Mouse (Mus musculus) hindbrain, postnatal 0 days (tissue): ENCODE results near the gene Sult2b1. TPM values are rescaled to one million over a fixed set of nuclear protein-coding genes. Genes with fewer than 3 reads are reported as not detected.

Experiments used
- ATAC-seq: fragments of 200-750 bp; cut with Nextera tagmentation; 2 replicates; pipeline ENCODE4 v1.8.0; 2017; ENCODE audit warnings: mild to moderate bottlenecking, moderate TSS enrichment, moderate library complexity
- DNase-seq: peaks from one replicate; pipeline ENCODE4 v3.0.0-alpha.2; 2015; ENCODE audit warnings: low spot score
- H3K27ac ChIP-seq: fragments of 300-500 bp; sonication (generic); 2 replicates; pipeline ENCODE4 v1.5.1; 2014; ENCODE audit warnings: mild to moderate bottlenecking
- H3K27me3 ChIP-seq: fragments of 300-500 bp; sonication (generic); 2 replicates; pipeline ENCODE4 v1.6.1; 2014; ENCODE audit warnings: low read length, mixed read lengths; ENCODE audit not compliant: insufficient read depth
- H3K36me3 ChIP-seq: fragments of 300-500 bp; sonication (generic); 2 replicates; pipeline ENCODE4 v1.6.1; 2014; ENCODE audit warnings: low read length, mixed read lengths; ENCODE audit not compliant: insufficient read depth
- H3K4me1 ChIP-seq: fragments of 300-500 bp; sonication (generic); 2 replicates; pipeline ENCODE4 v1.6.1; 2014; ENCODE audit warnings: antibody characterized with exemption, low read length, mixed read lengths; ENCODE audit not compliant: insufficient read depth
- H3K4me2 ChIP-seq: fragments of 300-500 bp; sonication (generic); 2 replicates; pipeline ENCODE4 v1.6.1; 2014; ENCODE audit warnings: low read depth, mild to moderate bottlenecking, low read length, moderate library complexity, mixed read lengths
- H3K4me3 ChIP-seq: fragments of 300-500 bp; sonication (generic); 2 replicates; pipeline ENCODE4 v1.5.1; 2014; ENCODE audit warnings: low read length
- H3K9ac ChIP-seq: fragments of 300-500 bp; sonication (generic); replicated peaks from 2 replicates; pipeline ENCODE4 v1.6.1; 2014; ENCODE audit warnings: mild to moderate bottlenecking, low read length, moderate library complexity, mixed read lengths
- H3K9me3 ChIP-seq: fragments of 300-500 bp; sonication (generic); 2 replicates; pipeline ENCODE4 v1.6.1; 2016; ENCODE audit warnings: low read length, mixed read lengths
- CTCF ChIP-seq: IDR thresholded peaks from 2 replicates; pipeline ENCODE4 v1.5.1; 2016; ENCODE audit warnings: antibody characterized with exemption, control low read depth, low read depth
- WGBS: fragments of 180-500 bp; shearing (Covaris S2); extraction: QIAGEN DNeasy Blood & Tissue Kit; methylation state at CpG from one replicate; pipeline ENCODE4 v1.1.7; 2014; 5-methylcytosine and 5-hydroxymethylcytosine counted together
- polyA plus RNA-seq: library from polyadenylated mRNA; unstranded; fragments of >200 nt; fragmentation: Nextera tagmentation; extraction: Ambion mirVana; gene quantifications from 2 replicates; pipeline ENCODE4 v1.2.1, GENCODE M21; 2015
- total RNA-seq: library from RNA; depleted of rRNA; stranded (reverse); fragments of >200 nt; gene quantifications from 2 replicates; pipeline ENCODE4 v1.2.3, GENCODE M21; 2014

The Sult2b1 gene
- total and polyA plus RNA-seq, 2 experiments from 2014 or later = 4.7 to 5.7 TPM

DNA sequence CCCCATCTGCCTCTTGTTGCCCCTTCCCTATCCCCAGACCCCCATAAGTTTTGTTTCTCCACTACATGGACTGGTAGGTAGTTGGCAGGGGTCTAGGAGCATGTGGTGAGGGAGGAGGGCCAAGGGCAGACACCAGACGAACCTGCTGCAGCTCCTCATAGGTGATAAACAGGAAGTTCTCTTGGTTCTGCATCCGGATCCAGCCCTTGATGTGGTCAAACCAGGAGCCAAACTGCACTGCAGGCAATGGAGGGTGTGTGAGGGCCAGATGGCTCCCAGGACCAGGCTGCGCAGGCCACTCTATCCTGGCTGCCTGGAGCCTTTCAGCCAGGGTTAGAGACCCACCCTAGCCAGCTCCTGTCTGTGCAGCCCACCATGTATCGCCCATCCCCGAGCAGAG is 51.0 kb downstream of the Sult2b1 start:
- Histone ChIP-seq H3K4me2 (no peak overlapping the region), H3K36me3 (no peaks in the 10 kb centered on the region), H3K4me1 (no peaks in the 10 kb centered on the region), H3K27me3 (no peaks in the 10 kb centered on the region), H3K9me3 (no peaks in the 10 kb centered on the region), H3K9ac (no peak overlapping the region), H3K4me3 (no peak overlapping the region), H3K27ac (no peak overlapping the region)
- ATAC-seq (no peak), DNase-seq (no peak)
- no peak for TF ChIP-seq CTCF
- 89% methylated on average over 5 of the region's 5 CpGs for WGBS

- Histone ChIP-seq H3K36me3 (no peaks in the 10 kb centered on the region), H3K4me1 (no peaks in the 10 kb centered on the region), H3K27me3 (no peaks in the 10 kb centered on the region), H3K4me2 (no peak overlapping the region), H3K4me3 (no peak overlapping the region), H3K9ac (no peak overlapping the region), H3K27ac (no peak overlapping the region), H3K9me3 (no peaks in the 10 kb centered on the region)
- 17% methylated on average over 16 of the region's 16 CpGs for WGBS
- DNase-seq (peak; percentile 43), ATAC-seq (peak; percentile 8; the same call in 1 of the 2 replicates)
- peak; percentile 59 for TF ChIP-seq CTCF
These were observed 53.6 kb downstream of the Sult2b1 start for GRCm38 (mm10) chr7:45730727-45731431.

GRCm38 (mm10) chr7:45727625-45728024 is 56.8 kb downstream of the Sult2b1 start:
- no peak overlapping the region for H3K27ac ChIP-seq
- no peaks in the 10 kb centered on the region for H3K27me3 ChIP-seq
- H3K4me2 ChIP-seq = no peak overlapping the region
- no peak for DNase-seq
- no peak overlapping the region for H3K4me3 ChIP-seq
- H3K4me1 ChIP-seq = no peaks in the 10 kb centered on the region
- no peak for TF ChIP-seq CTCF
- no peak overlapping the region for H3K9ac ChIP-seq
- ATAC-seq = no peak
- peaks cover 8% of the 10 kb centered on the region; the same call in 1 of the 2 replicates for H3K36me3 ChIP-seq
- 89% methylated on average over 3 of the region's 3 CpGs for WGBS
- no peaks in the 10 kb centered on the region for H3K9me3 ChIP-seq

GRCm38 (mm10) chr7:45726419-45726818 is 58.0 kb downstream of the Sult2b1 start:
- WGBS = 92% methylated on average over 10 of the region's 10 CpGs
- Histone ChIP-seq H3K9me3 (no peaks in the 10 kb centered on the region), H3K4me1 (no peaks in the 10 kb centered on the region), H3K36me3 (peaks cover 10% of the 10 kb centered on the region; the same call in 1 of the 2 replicates), H3K4me3 (no peak overlapping the region), H3K27me3 (no peaks in the 10 kb centered on the region), H3K4me2 (no peak overlapping the region), H3K27ac (no peak overlapping the region), H3K9ac (no peak overlapping the region)
- TF ChIP-seq CTCF = no peak
- DNase-seq = no peak
- no peak for ATAC-seq

DNA sequence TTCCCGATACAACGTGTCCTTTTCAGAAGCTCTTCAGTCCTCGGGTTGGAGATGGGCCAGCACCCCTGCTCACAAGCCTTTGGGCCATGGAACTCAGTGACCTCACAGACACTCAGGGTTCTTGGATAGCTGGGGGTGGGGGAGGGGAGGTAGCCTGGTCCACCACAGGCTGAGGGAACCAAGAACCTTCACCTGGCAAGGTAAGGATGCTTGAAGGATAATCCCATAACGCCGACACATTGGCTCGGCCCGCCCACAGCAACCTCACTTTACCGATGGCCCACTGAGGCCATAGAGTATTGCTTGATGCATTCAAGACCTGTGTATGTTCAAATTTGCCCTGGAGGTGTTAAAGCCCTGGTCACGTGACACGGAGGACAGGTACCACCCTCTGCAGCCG is 58.8 kb downstream of the Sult2b1 start, which contains the start of gene Spaca4:
TSS of gene Spaca4 (minus strand) at position 101 of the 400 bp plus-strand sequence.
- Histone ChIP-seq H3K27me3 (no peaks in the 10 kb centered on the region), H3K9ac (no peak within 1 kb of the TSS), H3K36me3 (peaks cover 17% of the 10 kb centered on the region; the same call in 1 of the 2 replicates), H3K9me3 (no peaks in the 10 kb centered on the region), H3K4me2 (no peak within 1 kb of the TSS), H3K4me1 (no peaks in the 10 kb centered on the region), H3K4me3 (no peak within 1 kb of the TSS), H3K27ac (no peak within 1 kb of the TSS)
- ATAC-seq (no peak), DNase-seq (no peak)
- WGBS = 94% methylated on average over 11 of the region's 11 CpGs
- no peak for TF ChIP-seq CTCF

DNA sequence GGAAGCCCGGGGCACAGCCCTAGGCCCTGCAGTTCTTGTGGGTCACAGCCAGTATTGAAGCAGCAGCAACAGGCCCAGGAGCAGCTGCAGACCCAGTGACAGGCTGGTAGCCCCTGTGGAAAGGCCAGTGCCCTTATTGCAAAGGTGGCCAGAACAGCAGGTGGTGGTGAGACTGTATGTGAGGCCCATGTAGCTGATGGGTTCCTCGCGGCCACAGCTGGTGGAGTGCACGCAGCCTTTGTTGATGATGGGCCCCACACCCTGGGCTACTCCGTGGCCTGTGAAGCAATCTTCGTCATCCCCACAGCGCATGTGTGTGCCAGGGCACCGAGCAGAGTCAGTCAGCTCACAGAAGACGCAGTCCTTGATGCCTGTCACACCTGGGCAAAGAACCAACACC is 59.3 kb downstream of the Sult2b1 start:
- Histone ChIP-seq H3K9ac (no peak overlapping the region), H3K4me2 (no peak overlapping the region), H3K36me3 (peaks cover 22% of the 10 kb centered on the region), H3K27me3 (no peaks in the 10 kb centered on the region), H3K27ac (no peak overlapping the region), H3K4me3 (no peak overlapping the region), H3K4me1 (no peaks in the 10 kb centered on the region), H3K9me3 (no peaks in the 10 kb centered on the region)
- 91% methylated on average over 9 of the region's 9 CpGs for WGBS
- TF ChIP-seq CTCF = no peak
- no peak for DNase-seq
- ATAC-seq = no peak

GRCm38 (mm10) chr7:45723781-45724180 is 60.7 kb downstream of the Sult2b1 start:
- ATAC-seq = no peak
- 92% methylated on average over 14 of the region's 14 CpGs for WGBS

More at GRCm38 (mm10) chr7:45723781-45724180, 60.7 kb downstream of the Sult2b1 start:
- Histone ChIP-seq H3K4me3 (no peak overlapping the region), H3K4me2 (no peak overlapping the region), H3K4me1 (0 out of 2 replicates have a peak, but pooled peaks cover 9% of the 10 kb centered on the region), H3K36me3 (peaks cover 28% of the 10 kb centered on the region), H3K9ac (no peak overlapping the region), H3K27ac (no peak overlapping the region), H3K9me3 (no peaks in the 10 kb centered on the region), H3K27me3 (no peaks in the 10 kb centered on the region)
- DNase-seq = no peak
- no peak for TF ChIP-seq CTCF
